Mouse (Mus musculus) left cerebral cortex, postnatal 14 days (tissue): ENCODE measurements around the gene Slc9a9. TPM values are rescaled to one million over a fixed set of nuclear protein-coding genes. Genes with fewer than 3 reads are reported as not detected.

Experiments
- microRNA-seq, 2 experiments: library from miRNA; unstranded; fragments of <30 nt; microRNA quantifications; one replicate each; pipeline ENCODE4 v1.2.0; 2022
- total RNA-seq, 2 experiments: library from RNA; stranded (reverse); gene quantifications; 2 replicates each; pipeline ENCODE4 v1.2.3; 2021

Slc9a9 gene
- total RNA-seq, 2 experiments from 2014 or later = 14.8 to 16.1 TPM

Small RNAs within 50 kb of the gene (microRNA-seq; reads per million reads assigned to microRNA genes)
- gene Mir7656 = 0 reads per million in 2 experiments

Other genes with a start within 250 kb of the Slc9a9 start
- 10 to 100 TPM; 36.8 to 41.3 TPM for gene 1190002N15Rik, start 131.8 kb upstream of the Slc9a9 start, total RNA-seq